Mouse (Mus musculus) lung, embryonic 14.5 days (tissue): Measurements from ENCODE around the gene Thop1. TPM values are rescaled to one million over a fixed set of nuclear protein-coding genes. Genes with fewer than 3 reads are reported as not detected.
A peak's percentile ranks its signal among the peaks of the same experiment; 100 is the strongest.

Source experiments
- ATAC-seq: fragments of 200-750 bp; cut with Nextera tagmentation; 2 replicates; pipeline ENCODE4 v1.8.0; 2017; ENCODE audit warnings: mild to moderate bottlenecking, moderate TSS enrichment, moderate library complexity; ENCODE audit not compliant: insufficient read depth
- DNase-seq: peaks from one replicate; pipeline ENCODE4 v3.0.0-alpha.2; 2015
- H3K27ac ChIP-seq: fragments of 300-500 bp; sonication (generic); 2 replicates; pipeline ENCODE4 v1.5.1; 2014; ENCODE audit warnings: low read depth, mild to moderate bottlenecking, moderate library complexity
- H3K27me3 ChIP-seq: fragments of 300-500 bp; sonication (generic); 2 replicates; pipeline ENCODE4 v1.6.1; 2014; ENCODE audit warnings: low read length, control low read depth; ENCODE audit not compliant: insufficient read depth
- H3K36me3 ChIP-seq: fragments of 300-500 bp; sonication (generic); 2 replicates; pipeline ENCODE4 v1.6.1; 2014; ENCODE audit warnings: control low read depth; ENCODE audit not compliant: insufficient read depth
- H3K4me1 ChIP-seq: fragments of 300-500 bp; sonication (generic); 2 replicates; pipeline ENCODE4 v1.6.1; 2014; ENCODE audit warnings: antibody characterized with exemption, control low read depth; ENCODE audit not compliant: insufficient read depth
- H3K4me2 ChIP-seq: fragments of 300-500 bp; sonication (generic); 2 replicates; pipeline ENCODE4 v1.6.1; 2014; ENCODE audit warnings: mild to moderate bottlenecking
- H3K4me3 ChIP-seq: fragments of 300-500 bp; sonication (generic); 2 replicates; pipeline ENCODE4 v1.5.1; 2014; ENCODE audit warnings: low read depth, low read length
- H3K9ac ChIP-seq: fragments of 300-500 bp; sonication (generic); 2 replicates; pipeline ENCODE4 v1.6.1; 2014
- H3K9me3 ChIP-seq: fragments of 300-500 bp; sonication (generic); 2 replicates; pipeline ENCODE4 v1.6.1; 2016; ENCODE audit warnings: low read depth, low read length, control low read depth
- CTCF ChIP-seq: IDR thresholded peaks from 2 replicates; pipeline ENCODE4 v1.5.1; 2016; ENCODE audit warnings: antibody characterized with exemption, low read depth
- WGBS: fragments of 180-500 bp; shearing (Covaris S2); extraction: QIAGEN DNeasy Blood & Tissue Kit; methylation state at CpG from one replicate; pipeline ENCODE4 v1.1.7; 2014; 5-methylcytosine and 5-hydroxymethylcytosine counted together
- polyA plus RNA-seq: library from polyadenylated mRNA; unstranded; fragments of >200 nt; fragmentation: Nextera tagmentation; extraction: Ambion mirVana; gene quantifications from 2 replicates; pipeline ENCODE4 v1.2.1, GENCODE M21; 2014

The Thop1 gene
- polyA plus RNA-seq: 48.1 and 55.9 TPM in 2 replicates

- H3K4me3 ChIP-seq: peak within 1 kb of the TSS; percentile 78
- DNase-seq (peak; percentile 100), ATAC-seq (peak; percentile 96)
- no peaks in the 10 kb centered on the region for H3K27me3 ChIP-seq
- H3K4me1 ChIP-seq: peaks cover 6% of the 10 kb centered on the region; the same call in 1 of the 2 replicates
- no peaks in the 10 kb centered on the region for H3K9me3 ChIP-seq
- TF ChIP-seq CTCF: no peak
- peak within 1 kb of the TSS; percentile 74 for H3K9ac ChIP-seq
- H3K36me3 ChIP-seq: peaks cover 20% of the 10 kb centered on the region
- under 1% methylated on average over 35 of the region's 35 CpGs for WGBS
- H3K27ac ChIP-seq: peak within 1 kb of the TSS; percentile 54; the same call in 1 of the 2 replicates
- H3K4me2 ChIP-seq: peak within 1 kb of the TSS; percentile 88
Measured at GRCm38 (mm10) chr10:81069836-81070235, at the start of gene Thop1. Gene Thop1, plus strand, starts transcription at chr10:81070035.

- WGBS: 48% methylated on average over 2 of the region's 2 CpGs
- no peak overlapping the region for H3K27ac ChIP-seq
- no peak overlapping the region for H3K4me3 ChIP-seq
- H3K4me2 ChIP-seq: no peak overlapping the region
- ATAC-seq (no peak), DNase-seq (no peak)
- no peaks in the 10 kb centered on the region for H3K9me3 ChIP-seq
- no peaks in the 10 kb centered on the region for H3K36me3 ChIP-seq
- peaks cover 25% of the 10 kb centered on the region for H3K27me3 ChIP-seq
- no peaks in the 10 kb centered on the region for H3K4me1 ChIP-seq
- H3K9ac ChIP-seq: no peak overlapping the region
- no peak for TF ChIP-seq CTCF
Measured at GRCm38 (mm10) chr10:81020207-81020606, 49.6 kb upstream of the Thop1 start.

GRCm38 (mm10) chr10:81021547-81022110 is 48.2 kb upstream of the Thop1 start:
- Histone ChIP-seq H3K27ac (no peak overlapping the region), H3K9ac (no peak overlapping the region), H3K36me3 (no peaks in the 10 kb centered on the region), H3K4me3 (no peak overlapping the region), H3K4me1 (no peaks in the 10 kb centered on the region), H3K9me3 (no peaks in the 10 kb centered on the region), H3K4me2 (no peak overlapping the region), H3K27me3 (peaks cover 33% of the 10 kb centered on the region)
- no peak for TF ChIP-seq CTCF
- ATAC-seq: no peak
- WGBS: 12% methylated on average over 26 of the region's 26 CpGs
- no peak for DNase-seq

GRCm38 (mm10) chr10:81022744-81023143 is 47.1 kb upstream of the Thop1 start:
- H3K9ac ChIP-seq: no peak overlapping the region
- DNase-seq: peak; percentile 32

GRCm38 (mm10) chr10:81024346-81024937 is 45.4 kb upstream of the Thop1 start:
- 68% methylated on average over 5 of the region's 5 CpGs for WGBS
- Histone ChIP-seq H3K4me2 (no peak overlapping the region; the same call in 1 of the 2 replicates), H3K9ac (no peak overlapping the region; the same call in 1 of the 2 replicates), H3K27me3 (peaks cover 33% of the 10 kb centered on the region), H3K27ac (no peak overlapping the region), H3K9me3 (no peaks in the 10 kb centered on the region), H3K36me3 (no peaks in the 10 kb centered on the region), H3K4me3 (no peak overlapping the region), H3K4me1 (no peaks in the 10 kb centered on the region)
- no peak for TF ChIP-seq CTCF
- DNase-seq: no peak
- no peak for ATAC-seq

More at GRCm38 (mm10) chr10:81022744-81023143, 47.1 kb upstream of the Thop1 start:
- Histone ChIP-seq H3K9me3 (no peaks in the 10 kb centered on the region), H3K4me3 (no peak overlapping the region), H3K4me2 (no peak overlapping the region), H3K27me3 (peaks cover 33% of the 10 kb centered on the region), H3K4me1 (no peaks in the 10 kb centered on the region), H3K27ac (no peak overlapping the region), H3K36me3 (no peaks in the 10 kb centered on the region)
- 65% methylated on average over 8 of the region's 8 CpGs for WGBS
- peak; percentile 49 for TF ChIP-seq CTCF
- ATAC-seq: no peak

- Histone ChIP-seq H3K9ac (peak overlapping the region; percentile 23; the same call in 1 of the 2 replicates), H3K4me2 (peak overlapping the region; percentile 54), H3K4me1 (no peaks in the 10 kb centered on the region), H3K36me3 (no peaks in the 10 kb centered on the region), H3K27me3 (peaks cover 33% of the 10 kb centered on the region), H3K4me3 (peak overlapping the region; percentile 20), H3K9me3 (no peaks in the 10 kb centered on the region), H3K27ac (no peak overlapping the region)
- no peak for TF ChIP-seq CTCF
- ATAC-seq: no peak; the same call in 1 of the 2 replicates
- no peak for DNase-seq
- 2% methylated on average over 29 of the region's 43 CpGs for WGBS
Measured at GRCm38 (mm10) chr10:81025047-81025621, 44.7 kb upstream of the Thop1 start.

- TF ChIP-seq CTCF: no peak
- Histone ChIP-seq H3K4me1 (no peaks in the 10 kb centered on the region), H3K9me3 (no peaks in the 10 kb centered on the region), H3K36me3 (peaks cover 4% of the 10 kb centered on the region; the same call in 1 of the 2 replicates), H3K4me2 (peak within 1 kb of the TSS; percentile 54), H3K4me3 (peak within 1 kb of the TSS; percentile 20), H3K9ac (peak within 1 kb of the TSS; percentile 23; the same call in 1 of the 2 replicates), H3K27ac (no peak within 1 kb of the TSS), H3K27me3 (peaks cover 33% of the 10 kb centered on the region)
- WGBS: 39% methylated on average over 12 of the region's 12 CpGs
- DNase-seq (no peak), ATAC-seq (no peak)
Measured at GRCm38 (mm10) chr10:81025639-81026275, 44.1 kb upstream of the Thop1 start, which contains the start of gene Diras1. Gene Diras1, minus strand, starts transcription at chr10:81025662.
